Mouse (Mus musculus) cerebellum, adult 9-10 months (tissue): ENCODE data around the gene Galnt10.

Experiments
- DNase-seq: peaks from one replicate; pipeline ENCODE4 v3.0.0; 2022

Galnt10 gene

DNA sequence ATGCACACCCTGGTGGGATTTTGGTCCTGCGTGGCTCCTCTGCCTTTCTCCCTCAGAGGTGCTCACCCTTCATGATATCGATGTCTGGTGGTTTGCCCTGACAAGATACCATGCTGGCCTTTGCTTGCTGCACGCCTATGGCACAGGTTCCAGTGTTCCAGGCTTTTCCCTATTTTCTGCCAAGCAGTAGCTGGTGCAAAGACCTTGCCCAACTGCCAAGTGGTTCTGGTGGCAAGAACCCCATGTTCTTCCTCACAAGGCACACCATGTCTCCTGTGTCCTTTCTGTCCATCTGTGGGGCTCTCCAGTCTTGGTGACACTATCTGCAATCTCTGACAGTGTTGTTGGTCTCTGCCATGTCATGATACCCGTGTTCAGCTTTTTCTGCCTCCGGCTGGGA lies 45.6 kb downstream of the Galnt10 start:
- DNase-seq, result no peak

DNA sequence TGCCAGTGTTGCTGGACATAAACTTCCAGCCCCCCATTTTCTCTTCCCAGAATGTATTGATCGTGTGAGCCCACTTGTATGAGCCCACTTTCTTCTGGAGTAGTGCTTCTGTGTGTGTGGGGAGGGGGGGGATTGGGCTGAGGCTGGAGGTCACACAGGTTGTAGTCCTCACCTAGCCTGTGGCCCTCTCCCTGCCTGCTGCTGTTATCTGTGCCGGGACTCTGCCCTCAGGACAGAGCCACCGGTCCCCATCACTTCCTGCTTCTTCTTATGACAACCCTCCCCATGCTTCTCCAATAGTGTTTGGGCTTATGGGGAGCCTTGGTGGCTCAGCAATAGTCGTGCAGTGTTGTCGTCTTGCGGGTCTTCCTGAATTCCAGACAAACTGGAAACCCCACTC lies 46.7 kb downstream of the Galnt10 start:
- DNase-seq, result no peak

GRCm38 (mm10) chr11:57692726-57693125 lies 47.5 kb downstream of the Galnt10 start:
- no peak for DNase-seq

DNA sequence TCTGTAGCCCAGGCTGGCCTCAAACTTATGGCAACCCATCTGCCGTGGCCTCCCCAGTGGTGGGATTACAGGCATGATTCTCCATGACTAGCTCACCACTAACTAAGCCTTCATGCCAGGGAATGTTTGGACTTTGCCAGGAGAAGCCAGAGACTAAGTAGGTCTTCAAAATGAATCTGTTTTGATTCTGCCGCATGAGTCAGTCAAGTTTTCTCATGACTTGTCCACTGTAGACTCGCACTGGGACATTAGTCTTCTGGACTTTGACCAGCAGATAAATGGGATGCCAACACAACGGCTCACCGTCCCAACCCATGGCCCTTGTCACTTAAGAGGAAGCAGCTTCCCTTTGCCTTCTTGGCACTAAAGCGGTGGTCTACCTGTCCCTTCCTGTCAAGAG lies 49.2 kb downstream of the Galnt10 start:
- DNase-seq, result no peak

GRCm38 (mm10) chr11:57696207-57696676 lies 51.0 kb downstream of the Galnt10 start:
- no peak for DNase-seq

DNA sequence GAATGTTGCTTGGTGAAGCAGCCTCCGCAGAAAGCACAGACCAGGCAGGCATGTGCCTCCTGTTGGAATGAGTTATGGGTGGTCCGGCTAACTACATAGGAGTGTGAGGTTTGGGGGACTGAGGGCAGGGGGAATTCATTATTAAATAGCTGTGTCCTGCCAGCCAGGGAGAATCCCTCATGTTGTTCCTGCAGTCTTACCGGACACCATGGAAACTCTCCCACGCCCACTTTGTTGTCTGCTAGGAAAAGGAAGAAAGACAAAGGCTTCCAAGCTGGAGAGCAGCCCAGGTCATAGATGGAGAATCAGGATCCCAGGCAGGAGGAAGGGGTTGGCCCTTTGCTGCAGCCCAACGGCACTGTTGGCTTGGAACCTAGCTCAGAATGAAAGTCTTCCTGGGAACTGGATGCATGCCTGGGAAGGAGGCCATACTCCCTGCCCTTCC lies 51.6 kb downstream of the Galnt10 start:
- no peak for DNase-seq

DNA sequence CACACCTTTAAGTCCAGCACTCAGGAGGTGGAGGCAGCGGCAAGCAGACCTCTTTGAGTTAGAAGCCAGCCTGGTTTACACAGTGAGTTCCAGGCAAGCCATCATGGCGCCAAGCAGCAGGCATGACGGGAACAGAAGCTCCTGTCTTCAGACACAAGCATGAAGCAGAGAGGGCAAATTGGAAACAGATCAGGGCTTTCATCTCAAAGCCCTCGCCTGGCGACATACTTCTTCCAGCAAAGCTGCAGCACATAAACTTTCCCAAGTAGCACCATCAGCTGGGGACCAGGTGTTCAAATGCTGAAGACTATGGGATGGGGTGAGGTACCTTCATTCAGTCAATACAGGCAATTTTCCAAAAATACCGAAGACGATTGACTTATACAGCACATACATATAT lies 54.9 kb downstream of the Galnt10 start:
- no peak for DNase-seq

GRCm38 (mm10) chr11:57701193-57701925 lies 56.1 kb downstream of the Galnt10 start:
- no peak for DNase-seq

DNA sequence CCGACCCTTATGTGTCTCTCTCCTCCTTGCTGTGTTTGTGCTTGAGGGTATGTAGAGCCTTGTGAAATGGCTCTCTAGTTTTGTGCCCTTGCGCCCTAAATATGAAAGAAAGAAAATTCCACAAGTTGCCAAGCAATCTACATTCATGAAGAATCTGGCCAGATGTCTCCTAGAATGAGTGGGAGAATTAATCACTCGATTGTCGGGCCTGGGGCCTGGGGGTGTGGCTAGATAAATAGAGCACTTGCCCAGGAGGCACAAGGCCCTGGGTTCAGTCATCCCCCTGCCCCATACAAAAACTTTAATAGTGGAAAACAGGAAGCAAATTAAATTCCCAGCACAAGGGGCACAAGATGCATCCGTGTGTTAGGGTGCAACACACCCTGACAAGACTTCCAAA lies 56.7 kb downstream of the Galnt10 start:
- DNase-seq, result no peak

DNA sequence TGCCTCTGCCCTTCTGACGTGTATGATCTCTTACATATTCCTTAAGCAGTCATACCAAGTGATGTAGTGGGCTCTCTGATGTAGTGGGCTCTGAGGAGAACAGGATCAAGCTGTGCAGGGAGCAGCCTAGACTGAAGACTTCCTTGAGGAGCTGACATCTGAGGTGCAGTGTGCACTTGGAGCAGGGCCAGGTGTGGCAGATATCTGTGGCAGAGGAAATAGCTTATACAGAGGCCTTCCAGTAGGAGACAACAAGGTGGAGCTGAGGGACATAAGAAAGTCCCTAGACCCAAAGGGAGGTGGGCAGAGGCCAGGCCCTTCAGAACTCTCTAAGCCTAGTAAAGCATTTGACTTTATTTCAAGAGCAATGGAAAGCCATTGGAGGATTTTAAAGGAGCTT lies 61.4 kb downstream of the Galnt10 start:
- no peak for DNase-seq

DNA sequence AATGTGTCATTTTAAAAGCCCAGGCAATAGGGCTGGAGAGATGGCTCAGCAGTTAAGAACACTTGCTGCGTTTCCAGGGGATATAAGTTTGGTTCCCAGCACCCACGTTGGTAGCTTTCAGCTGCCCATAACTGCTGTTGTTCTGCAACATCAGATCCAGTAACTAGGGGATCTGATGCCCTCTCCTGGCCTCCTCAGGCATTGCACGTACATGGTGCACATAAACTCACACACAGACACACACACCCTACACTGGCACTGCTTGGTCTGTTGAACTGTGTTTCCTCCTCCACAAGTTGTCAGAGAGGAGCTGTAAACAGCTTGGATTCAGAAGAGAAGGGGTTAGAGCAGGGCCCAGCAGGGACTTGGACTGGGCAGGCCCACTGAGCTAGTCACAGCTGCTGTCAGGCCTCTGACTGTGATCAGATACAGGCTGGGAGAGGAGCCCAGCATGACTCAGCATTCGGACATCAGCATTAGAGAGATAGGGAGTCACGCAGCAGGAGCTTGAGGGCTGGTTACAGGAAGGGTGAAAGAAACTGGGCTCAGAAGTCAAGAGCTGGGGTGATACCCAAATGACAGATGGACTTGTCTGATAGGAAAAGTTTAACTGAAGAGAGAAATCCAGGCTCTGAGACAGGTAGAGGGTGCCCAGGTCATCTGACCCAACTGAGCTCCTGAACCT lies 62.0 kb downstream of the Galnt10 start:
- no peak for DNase-seq

DNA sequence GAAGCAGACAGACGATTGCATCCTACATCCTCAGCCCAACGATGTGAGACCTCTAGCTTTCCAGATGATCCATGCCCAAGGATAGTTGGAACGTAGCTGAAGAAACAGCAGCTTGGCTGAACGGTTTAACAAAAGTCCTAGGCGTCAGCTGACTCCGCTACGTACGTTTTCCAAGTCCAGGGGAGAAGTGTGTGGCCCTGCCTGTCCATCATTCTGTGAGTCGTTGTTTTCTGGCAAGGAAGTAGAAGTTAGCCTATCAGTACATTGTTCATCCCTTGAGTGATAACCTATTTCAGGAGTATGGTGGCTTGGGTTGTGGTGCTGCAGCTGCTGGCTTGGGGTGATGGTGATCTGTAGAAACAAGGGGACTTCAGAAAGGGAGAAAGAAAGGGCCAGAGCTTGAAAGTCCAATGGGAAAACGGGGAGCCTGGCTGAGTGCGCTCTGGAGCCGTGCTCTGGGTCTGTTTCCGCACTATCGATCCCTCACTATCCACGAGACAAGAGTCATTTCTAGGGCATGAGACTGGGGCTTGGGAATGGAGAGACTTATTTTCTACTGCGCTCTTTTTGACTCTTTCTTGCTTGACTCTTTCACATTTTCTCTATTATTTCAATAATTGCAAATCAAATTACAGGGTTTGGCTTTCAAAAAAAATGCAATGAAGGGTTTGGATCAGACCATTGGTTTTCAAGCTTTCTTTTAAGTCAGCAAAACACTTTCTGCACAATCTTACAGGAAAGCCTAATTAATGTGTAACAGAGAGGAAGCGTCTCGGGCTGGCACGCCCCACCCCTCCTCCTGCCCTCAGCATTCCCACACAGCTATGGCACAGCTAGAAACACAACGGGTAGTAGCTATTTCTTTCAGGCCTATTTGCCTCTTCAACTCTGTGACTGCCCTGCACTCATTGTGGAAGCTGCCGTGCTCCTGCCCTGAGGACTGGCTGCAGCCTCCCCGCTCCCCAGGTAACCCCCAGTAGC lies 63.2 kb downstream of the Galnt10 start:
- no peak for DNase-seq

DNA sequence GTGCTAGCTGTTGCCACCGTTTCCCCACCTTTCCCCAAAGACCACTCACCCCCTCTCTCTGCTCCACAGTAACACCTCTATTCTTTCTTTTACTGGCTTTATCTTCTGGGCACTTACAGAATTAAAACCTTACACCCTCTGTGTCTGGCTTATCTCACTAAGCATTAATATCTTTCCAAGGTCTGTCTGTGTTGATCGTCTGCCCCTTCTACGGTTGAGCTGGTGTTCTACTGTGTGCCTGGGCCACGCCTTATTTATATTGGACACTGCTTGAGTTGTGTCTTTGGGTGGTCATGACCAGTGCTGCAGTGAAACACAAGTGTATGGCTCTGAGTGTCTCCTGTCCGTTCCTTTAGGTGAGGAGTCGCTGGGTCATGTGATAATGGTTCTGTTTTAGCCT lies 68.7 kb downstream of the Galnt10 start:
- DNase-seq, result no peak

DNA sequence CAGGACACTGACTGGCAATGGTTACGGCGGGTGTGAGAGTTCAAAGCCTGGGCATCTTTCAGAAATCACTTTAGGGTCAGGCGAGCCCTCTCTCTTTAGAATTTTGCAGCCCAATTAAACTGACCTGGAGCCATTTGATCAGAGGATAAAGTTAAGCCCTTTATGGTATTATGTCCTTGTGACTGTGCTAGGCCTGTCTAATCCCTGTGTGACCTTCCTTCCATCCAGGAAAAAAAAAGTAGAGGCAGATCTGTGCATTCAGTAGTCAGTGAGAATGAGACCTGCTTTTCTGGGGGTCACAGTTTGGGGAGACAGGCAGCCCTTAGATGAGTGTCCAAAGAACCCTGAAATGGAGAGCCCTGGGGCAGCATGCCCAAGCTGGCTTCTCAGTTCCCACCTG lies 71.5 kb downstream of the Galnt10 start:
- no peak for DNase-seq

- DNase-seq, result no peak
These were observed 72.2 kb downstream of the Galnt10 start for GRCm38 (mm10) chr11:57717432-57717831.

DNA sequence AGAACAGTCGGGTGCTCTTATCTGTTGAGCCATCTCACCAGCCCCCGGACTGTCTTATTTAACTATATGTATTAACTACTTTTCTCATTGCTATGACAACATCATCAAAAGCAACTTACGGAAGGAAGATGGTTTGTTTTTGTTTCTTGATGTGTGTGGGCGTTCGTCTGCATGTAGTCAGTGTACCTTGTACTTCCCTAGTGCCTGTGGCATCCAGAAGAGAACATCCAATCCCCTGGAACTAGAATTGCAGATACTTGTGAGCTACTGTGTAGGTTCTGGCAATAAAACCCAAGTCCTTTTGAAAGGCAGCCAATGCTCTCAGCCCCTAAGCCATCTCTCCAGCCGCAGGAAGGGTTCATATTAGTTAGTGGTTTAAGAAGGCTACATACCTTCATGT lies 72.8 kb downstream of the Galnt10 start:
- DNase-seq, result no peak

GRCm38 (mm10) chr11:57719631-57720030 lies 74.4 kb downstream of the Galnt10 start:
- DNase-seq, result no peak

DNA sequence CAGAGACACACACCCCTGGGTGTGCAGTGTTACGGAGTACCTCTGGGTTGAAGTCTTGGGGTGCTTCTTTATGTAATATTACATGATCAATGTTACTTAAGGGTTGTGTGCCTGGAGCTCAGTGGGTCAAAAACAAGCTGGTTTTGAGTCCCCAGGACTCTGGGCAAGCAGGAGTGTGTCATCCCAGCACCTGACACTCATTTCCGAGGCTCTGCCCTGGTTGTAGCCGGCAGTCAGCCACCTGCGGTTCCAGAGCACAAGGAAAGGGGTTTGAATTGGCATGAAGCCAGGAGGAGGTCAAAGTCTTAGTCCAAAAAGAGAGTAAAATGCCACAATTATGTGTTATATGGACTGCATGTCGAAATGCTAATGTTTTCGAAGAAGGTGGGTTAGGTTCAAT lies 74.8 kb downstream of the Galnt10 start:
- no peak for DNase-seq

GRCm38 (mm10) chr11:57724791-57725463 lies 79.7 kb downstream of the Galnt10 start:
- no peak for DNase-seq

- DNase-seq, result no peak
These were observed 80.7 kb downstream of the Galnt10 start for GRCm38 (mm10) chr11:57725926-57726325.

DNA sequence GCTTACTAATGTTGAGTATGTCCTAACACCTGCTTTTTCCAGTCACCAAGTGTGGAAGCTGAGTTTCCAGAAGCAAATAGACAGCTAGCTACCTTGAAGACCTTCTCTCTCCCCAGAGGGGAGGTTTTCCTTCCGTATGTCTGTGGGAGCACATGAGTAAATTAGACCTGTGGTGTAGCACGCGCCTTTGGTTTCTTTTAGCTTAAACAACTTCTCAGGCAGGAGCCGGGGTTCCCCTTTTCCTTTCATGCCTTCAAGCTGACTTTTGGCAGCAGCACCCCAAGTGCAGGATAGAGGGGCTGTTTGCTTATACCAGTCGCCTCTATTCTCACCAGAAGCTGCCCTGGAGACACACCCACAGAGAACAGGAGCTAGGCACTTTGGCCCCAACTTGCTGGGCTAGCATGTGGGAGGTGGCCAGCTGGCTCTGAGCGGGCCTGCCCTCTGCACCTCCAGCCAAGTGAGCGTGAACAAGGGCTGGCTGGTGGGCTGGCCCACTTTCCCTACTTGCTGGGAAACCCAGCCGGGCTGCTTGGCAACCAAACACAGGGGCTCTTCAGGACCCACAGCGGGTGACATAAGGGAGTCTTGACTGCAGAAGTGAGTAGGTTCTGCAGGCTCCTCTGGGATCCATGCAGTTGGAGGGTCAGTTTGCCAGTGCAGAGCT lies 82.2 kb downstream of the Galnt10 start:
- peak; percentile 26 for DNase-seq
